ENCODE assay signal across 23 mouse cellular contexts in the genomic region with DNA sequence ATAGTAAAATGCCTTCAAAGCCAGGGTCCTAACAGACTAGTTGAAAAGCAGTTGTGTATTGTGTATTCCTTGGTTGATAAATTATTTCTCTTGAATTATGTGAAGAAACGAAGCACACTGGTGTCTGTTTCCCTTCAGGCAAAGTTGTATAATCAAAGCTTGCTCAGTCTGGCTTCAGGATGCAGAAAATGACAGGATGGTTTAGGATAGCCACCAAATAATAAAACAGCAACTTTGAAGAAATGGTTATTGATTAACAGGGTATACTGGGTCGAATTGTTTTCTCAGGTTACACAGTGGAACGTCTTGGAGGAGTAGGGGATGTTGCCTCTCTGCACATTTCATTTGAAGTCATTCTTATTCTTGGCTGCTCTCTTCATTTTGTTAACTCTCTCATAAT.
"Had no signal": no experiment of that assay in that cellular context is flagged by ENCODE, and none has a peak within 500 bp of the region (broad histone marks: within the 10 kb centered on the region; RNA-seq: fewer than 3 reads in every experiment).

No protein-coding gene starts in this region.

- H3K9me3 ChIP-seq: limb, embryonic 10.5 days; limb, embryonic 13.5 days; liver, embryonic 12.5 days; liver, embryonic 15.5 days; lung, embryonic 15.5 days; megakaryocyte, embryonic 14.5 days; midbrain, embryonic 10.5 days; neural tube, embryonic 13.5 days; stomach, embryonic 15.5 days had no signal

- H3K36me3 ChIP-seq: limb, embryonic 10.5 days; limb, embryonic 13.5 days; liver, embryonic 12.5 days; liver, embryonic 15.5 days; lung, embryonic 15.5 days; midbrain, embryonic 10.5 days; neural tube, embryonic 13.5 days; stomach, embryonic 15.5 days had no signal

- ATAC-seq: intestine, postnatal 0 days; liver, embryonic 12.5 days had no signal

- H3K27ac ChIP-seq: limb, embryonic 10.5 days; limb, embryonic 13.5 days; liver, embryonic 12.5 days; liver, embryonic 15.5 days; lung, embryonic 15.5 days; midbrain, embryonic 10.5 days; neural tube, embryonic 13.5 days; stomach, embryonic 15.5 days had no signal

- DNase-seq: kidney, adult 8-10 months; kidney, postnatal 4 days; layer of hippocampus, adult 9-11 months; layer of hippocampus, postnatal 36 days; liver; lung, adult 18-20 months; lung, postnatal 10 days; lung, postnatal 36 days; retina, postnatal 1 day; right cerebral cortex, postnatal 25 days; spleen, adult 18-20 months; thymus, postnatal 25 days had no signal

- H3K4me1 ChIP-seq: limb, embryonic 10.5 days; limb, embryonic 13.5 days; liver, embryonic 12.5 days; liver, embryonic 15.5 days; lung, embryonic 15.5 days; megakaryocyte, embryonic 14.5 days; midbrain, embryonic 10.5 days; neural tube, embryonic 13.5 days; stomach, embryonic 15.5 days had no signal

- H3K9ac ChIP-seq: limb, embryonic 13.5 days; liver, embryonic 12.5 days; liver, embryonic 15.5 days; lung, embryonic 15.5 days; neural tube, embryonic 13.5 days; stomach, embryonic 15.5 days had no signal

- H3K4me2 ChIP-seq: limb, embryonic 13.5 days; liver, embryonic 12.5 days; liver, embryonic 15.5 days; lung, embryonic 15.5 days; neural tube, embryonic 13.5 days; stomach, embryonic 15.5 days had no signal

- H3K4me3 ChIP-seq: limb, embryonic 10.5 days; limb, embryonic 13.5 days; liver, embryonic 12.5 days; liver, embryonic 15.5 days; lung, embryonic 15.5 days; megakaryocyte, embryonic 14.5 days; midbrain, embryonic 10.5 days; myocyte; neural tube, embryonic 13.5 days; stomach, embryonic 15.5 days had no signal

- H3K27me3 ChIP-seq: limb, embryonic 13.5 days; liver, embryonic 12.5 days; liver, embryonic 15.5 days; lung, embryonic 15.5 days; megakaryocyte, embryonic 14.5 days; neural tube, embryonic 13.5 days; stomach, embryonic 15.5 days had no signal
